Mouse (Mus musculus): ENCODE results near the gene Orc3. TPM values are rescaled to one million over a fixed set of nuclear protein-coding genes. Genes with fewer than 3 reads are reported as not detected.
A peak's percentile ranks its signal among the peaks of the same experiment; 100 is the strongest.
"Not testable (repeated sequence)": the region's sequence is repeated elsewhere in the genome, so short reads cannot be mapped to it uniquely, and the experiment has no call there.

The Orc3 gene
- total RNA-seq, 4 experiments from 2014 or later: 32.9 to 36.3 (median 34.1) TPM

DNA sequence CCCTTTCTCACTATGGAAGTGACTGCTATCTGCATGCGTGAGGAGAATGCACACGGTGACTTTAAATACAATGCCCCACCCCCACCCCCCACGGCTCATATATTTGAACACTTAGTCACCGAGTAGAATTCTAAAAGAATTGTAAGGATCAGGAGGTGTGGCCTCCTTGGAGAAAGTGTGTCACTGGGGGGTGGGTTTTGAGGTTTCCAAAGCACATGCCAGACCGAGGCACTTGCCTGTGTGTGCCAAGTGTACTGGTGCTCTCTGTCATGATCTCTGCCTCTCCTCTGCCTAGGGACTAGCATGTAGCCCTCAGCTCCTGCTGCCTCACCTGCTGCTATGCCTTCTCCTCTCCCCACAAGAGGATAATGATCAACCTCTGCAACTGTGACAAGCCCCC is 32.3 kb downstream of the Orc3 start:
- DNase-seq (ENCODE audit: low spot score): no peak

DNA sequence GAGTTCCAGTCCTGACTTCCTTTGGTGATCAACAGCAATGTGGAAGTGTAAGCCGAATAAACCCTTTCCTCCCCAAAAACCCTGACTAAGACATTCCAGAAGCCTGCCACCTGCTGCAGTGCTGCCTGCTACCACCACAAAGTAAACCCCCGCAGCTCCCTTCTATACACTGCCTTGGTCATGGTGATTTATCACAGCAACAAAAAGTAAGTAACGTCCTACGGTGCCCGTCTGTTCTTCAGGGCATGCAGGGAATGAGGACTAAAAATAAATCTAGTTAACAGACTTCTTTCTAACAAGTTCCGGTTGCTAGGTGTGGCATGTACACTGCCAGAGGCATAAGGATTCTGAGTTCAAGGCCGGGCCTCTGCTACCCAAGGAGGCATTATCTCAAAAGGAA is 32.8 kb downstream of the Orc3 start:
- DNase-seq (ENCODE audit: low spot score): no peak

DNA sequence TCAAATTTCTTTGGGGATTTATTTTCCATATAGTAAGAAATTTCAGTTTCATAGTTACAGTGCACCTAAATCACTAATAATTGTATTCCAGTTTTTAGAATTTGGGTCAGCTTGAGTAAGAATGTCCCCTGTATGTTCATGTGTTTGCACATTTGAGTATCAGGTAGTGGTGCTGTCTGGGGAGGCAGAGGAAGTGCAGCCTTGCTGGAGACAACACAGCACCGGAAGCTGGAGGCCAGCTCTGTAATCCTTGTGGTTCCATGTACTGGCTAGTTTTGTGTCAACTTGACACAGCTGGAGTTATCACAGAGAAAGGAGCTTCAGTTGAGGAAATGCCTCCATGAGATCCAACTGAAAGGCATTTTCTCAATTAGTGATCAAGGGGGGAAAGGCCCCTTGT is 33.3 kb downstream of the Orc3 start:
- DNase-seq (ENCODE audit: low spot score): not testable (repeated sequence)

DNA sequence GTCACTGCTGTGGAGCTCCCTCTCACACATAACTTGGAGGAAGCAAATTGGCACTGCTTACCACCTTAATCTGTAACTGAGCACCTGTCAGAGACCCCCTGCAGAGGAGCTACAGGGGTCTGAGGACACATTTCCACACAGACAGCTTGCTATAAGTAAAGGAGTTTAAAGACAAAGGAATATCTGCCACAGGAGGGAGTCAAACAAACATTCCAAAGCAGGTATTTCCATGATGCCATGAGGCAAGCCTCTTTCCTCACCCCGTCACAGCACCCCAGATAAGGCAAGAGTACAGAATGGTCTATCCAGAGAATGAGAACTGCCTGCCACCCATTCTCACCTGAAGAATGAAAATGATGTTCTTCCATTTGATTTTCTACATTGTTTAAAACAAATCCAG is 35.5 kb downstream of the Orc3 start:
- no peak for DNase-seq (ENCODE audit: low spot score)

DNA sequence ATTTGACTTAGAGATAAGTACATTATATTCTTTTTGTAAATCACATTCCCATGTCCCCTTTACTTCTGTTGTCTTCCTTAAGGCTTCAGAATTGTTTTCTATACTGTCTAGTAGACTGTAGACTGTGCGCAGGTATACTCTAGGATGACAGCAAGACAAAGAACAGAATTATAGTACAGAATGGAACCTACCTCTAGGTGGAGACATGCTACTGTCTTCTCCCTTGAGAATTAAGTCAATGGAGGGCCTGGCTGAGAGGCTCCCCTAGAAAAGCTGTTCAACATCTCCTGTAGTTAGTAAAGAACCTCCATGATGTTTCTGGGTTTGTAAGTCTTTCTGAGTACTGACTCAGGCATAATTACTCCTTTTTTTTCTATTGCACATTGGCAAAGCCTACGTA is 37.7 kb downstream of the Orc3 start:
- no peak for DNase-seq (ENCODE audit: low spot score)

DNA sequence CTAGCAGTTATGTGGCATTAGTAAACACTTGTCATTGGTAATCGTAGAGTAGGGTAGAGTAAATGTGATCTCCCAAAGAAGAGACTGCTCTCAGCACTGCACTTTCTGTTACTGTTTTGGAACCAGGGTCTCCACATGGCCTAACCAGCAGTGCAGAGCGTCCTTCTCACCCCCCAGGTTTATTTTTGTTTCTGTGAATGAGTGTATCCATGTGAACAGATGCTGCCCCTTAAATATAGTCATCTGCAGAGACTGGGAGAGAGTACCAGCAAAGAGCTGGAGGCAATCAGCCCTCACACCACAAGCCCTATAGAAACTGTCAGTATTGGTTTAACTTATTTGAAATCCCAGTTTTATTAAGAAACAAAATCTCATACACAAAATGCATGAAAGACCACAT is 41.9 kb downstream of the Orc3 start:
- no peak for DNase-seq (ENCODE audit: low spot score)

DNA sequence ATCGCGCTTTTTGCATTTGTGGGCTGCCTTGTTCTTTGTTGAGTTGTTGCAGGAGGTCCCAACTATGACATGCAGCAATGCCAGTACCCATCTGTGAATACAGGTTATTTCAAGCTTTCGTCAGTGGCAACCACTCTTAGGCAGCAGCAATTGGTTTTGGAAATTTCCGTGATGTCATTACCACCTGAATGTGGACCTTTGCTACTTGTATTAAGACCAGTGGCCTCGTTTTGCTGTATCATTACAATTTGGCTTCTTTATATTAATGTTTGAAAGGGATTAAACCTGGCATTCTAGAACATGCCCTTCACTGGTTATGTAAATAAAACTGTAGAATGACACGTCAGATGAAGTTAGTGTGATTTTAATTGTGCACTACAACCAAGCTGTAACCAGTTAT is 48.5 kb downstream of the Orc3 start:
- no peak for DNase-seq (ENCODE audit: low spot score)

DNA sequence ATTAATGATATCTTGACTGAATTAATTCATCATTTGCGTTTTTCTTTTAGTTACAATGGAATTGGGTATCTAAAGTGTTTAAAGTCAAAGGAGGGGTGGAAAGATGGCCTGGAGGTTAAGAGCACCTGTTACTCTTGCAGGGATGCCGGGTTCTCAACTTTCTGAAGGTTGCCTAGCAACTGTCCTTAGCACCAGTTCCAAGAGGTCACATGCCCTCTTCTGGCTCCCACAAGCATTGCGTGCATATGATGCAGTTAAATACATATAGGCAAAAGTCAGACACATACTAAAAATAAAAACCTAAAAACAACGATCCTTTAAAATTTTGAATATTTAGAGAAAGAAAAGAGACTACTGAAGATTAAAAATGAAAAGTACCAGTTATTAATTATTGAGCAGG is 53.8 kb downstream of the Orc3 start:
- no peak for DNase-seq (ENCODE audit: low spot score)

DNA sequence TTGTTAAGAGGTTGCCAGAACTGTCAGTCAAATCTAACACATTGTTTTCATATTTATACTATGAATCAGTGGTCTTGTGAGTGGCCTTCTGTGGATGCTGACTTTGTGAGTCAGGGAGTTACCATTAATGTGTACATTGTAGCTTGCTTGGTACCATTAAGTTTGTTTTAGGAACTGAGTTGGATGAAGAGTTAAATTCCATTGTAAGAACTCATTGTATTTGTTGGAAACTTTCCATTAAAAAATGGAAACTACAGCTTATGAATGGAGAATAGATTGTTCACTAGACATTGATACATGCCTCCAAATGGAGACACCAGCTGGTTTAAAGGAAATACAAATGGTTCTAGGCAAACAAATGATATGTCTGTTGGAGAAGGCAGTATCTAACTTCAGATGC is 58.6 kb downstream of the Orc3 start:
- DNase-seq (ENCODE audit: low spot score): no peak

DNA sequence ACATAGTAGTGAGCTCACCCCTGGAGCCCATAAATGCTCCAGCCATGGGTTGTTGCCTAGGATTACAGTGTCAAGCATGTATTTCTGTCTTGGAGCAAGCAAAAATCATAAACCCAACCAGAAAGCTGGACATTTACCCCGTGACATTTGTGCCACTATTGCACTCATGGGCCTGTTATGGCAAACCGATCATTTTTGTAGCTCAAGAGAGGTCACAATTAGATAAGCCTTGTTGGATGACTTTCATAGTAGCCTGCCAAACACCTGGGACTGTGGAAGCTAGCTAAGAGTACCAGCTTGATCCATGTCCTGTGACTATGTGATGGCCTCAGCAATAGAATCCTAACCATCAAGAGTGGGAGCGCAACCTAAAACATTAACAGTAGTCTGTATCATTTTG is 59.1 kb downstream of the Orc3 start:
- peak; percentile 21 for DNase-seq (ENCODE audit: low spot score)

DNA sequence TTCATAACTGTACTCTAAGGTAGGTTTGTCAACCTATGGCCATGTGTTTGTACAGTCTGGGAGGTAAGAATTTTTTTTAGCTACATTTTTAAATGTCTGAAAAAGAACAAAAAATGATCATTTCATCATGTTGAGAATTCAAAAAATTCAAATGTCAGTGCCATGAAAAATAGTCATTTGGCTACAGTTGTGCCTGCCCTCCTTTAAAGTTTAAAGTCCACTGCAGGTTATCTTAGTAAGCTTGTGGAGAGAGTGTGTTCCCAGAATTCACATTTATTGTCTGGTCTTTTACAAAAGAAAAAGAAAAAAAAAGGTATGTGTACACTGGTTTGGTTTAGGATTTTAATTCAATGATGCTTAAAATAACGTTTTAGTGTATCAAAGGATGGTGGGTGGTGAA is 60.1 kb downstream of the Orc3 start:
- no peak for DNase-seq (ENCODE audit: low spot score)

DNA sequence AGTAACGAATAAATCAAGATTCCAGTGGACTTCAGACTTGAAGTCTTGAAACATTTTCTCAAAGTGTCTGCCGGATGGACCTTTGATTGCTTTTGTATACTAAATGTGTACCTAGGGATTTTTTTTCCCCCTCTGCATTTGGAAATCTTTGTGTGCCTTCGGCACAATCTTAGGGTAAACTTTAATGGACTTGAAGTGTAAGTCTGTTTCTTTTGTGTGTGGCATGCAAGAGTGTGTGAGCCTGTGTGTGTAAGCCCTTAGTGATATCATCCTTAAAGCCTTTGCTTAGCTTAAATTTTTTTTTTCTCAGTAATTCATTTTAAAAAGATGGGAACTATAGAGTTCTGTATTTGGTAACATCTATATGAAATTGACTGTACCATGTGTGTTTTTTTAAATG is 62.8 kb downstream of the Orc3 start:
- no peak for DNase-seq (ENCODE audit: low spot score)

DNA sequence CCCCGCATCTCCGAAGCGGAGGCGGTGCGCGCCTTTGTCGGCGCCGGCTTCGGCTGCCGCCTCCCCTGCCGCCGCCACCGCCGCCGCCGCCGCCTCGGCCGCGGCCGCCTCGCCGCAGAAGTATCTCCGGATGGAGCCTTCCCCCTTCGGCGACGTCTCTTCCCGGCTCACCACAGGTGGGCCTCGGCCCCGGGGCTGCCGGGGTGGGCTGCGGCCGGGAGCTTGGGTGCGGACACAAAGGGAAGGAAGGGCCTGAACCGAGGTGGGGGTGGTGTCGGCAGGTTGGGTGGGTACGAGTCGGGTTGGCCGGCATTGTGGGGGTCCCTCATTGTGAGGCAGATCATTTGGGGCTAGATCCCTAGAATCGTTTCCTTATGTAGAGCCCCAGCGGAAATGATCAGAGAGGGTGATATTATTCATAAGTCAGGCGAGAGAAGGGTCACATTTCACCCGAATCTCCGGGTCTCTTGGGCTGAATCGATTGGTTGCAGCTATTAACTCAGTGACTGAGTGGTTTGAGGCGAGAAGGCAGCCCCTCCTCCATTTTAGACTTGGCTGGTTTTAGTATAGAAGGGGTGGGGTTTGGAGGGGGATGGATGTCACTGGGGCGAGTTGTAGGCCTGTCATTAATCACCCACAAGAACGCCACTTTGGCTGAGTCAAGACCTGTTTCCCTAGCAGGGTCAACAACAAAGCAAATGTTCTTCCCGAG is 63.5 kb downstream of the Orc3 start:
- DNase-seq (ENCODE audit: low spot score): peak; percentile 51

DNA sequence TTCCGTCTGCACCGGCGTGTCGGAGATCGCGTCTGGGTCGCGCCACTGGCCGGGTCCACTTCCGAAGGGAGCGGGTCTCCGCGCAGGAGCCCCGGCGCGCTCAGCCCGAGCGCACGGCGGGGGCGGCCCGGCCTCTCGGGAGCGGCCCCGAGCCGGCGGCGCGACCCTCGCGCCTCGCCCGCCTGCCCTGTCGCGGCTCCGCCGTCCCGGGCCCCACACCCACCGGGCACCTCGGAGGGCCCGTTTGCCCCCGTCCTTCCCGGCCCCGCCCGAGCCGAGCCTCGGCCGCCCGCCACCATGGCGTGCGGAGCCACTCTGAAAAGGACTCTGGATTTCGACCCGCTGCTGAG is 64.0 kb downstream of the Orc3 start, which contains the start of gene Akirin2:
TSS of gene Akirin2 (plus strand) at position 190 of the 350 bp plus-strand sequence.
- DNase-seq (ENCODE audit: low spot score): no peak

DNA sequence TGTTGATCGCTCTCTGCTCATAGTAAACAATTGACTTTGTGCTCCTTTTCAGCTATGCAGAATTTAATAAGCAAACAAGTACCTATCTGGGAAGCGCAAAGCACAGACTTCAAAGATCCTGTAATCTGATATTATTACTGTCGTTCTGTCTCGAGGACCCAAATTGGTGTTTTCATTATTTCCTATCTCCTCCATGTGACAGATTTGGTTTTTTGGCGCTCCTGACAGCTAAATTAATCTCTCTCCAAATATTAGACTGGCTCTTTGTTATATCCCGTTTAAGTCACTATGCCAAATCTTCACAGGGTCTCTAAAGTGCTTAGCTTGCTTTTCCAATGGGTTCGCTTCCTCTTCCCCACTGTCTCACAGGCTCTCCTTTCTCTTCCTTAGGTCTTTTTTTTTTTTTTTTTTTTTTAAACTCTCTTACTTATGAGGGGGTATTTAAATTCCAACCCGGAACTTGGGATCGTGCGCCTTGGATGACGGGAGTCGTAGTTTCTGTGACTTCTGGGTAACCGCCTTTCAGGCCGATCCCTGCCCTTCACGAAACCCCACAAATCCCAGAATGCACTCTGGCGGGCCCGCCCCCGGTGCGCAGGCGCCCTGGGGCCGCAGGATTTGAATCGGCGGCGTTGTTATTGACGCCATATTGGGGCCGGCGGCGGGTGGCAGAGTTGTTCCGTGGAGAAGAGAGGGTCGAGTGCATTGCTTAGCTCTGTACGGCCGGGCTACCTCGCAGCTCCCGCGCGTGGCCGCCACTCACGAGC is 64.6 kb downstream of the Orc3 start:
- DNase-seq (ENCODE audit: low spot score): peak; percentile 99

DNA sequence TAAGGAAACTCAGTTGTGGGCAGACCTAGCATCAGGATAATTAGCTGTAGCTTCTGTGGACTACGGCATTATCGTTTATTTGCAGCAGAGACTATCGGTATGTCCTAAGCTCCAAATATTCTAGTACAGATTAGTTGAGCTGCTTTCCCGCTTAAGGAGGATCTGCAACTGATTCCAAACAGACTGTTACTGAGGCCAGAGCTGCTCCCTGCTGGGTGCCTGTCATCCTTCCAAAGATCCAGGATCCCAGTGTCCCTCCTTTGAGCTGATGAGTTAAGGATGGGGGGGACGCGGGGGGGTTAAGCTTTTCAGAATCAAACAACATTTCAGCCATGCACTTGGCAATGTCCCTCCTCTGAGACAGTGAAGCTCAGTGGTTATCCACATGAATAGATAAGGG is 84.8 kb downstream of the Orc3 start:
- no peak for DNase-seq (ENCODE audit: low spot score)

DNA sequence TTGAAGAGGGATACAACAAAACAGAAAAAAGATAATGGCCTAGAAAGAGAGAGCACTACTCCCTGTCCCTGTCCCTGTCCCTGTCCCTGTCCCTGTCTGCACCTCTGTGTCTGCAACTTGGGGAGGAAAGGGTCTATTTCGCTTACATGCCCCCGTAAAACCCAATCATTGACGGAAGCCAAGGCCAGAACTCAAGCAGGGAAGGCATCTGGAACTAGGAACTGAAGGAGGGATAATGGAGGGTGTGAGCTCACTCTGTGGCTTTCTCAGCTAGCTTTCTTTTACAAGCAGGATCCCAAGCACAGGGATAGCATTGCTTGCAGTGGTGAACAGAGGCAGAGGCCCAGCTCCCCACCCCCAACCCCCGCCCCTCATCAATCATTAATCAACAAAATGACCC is 85.4 kb downstream of the Orc3 start:
- DNase-seq (ENCODE audit: low spot score): no peak

DNA sequence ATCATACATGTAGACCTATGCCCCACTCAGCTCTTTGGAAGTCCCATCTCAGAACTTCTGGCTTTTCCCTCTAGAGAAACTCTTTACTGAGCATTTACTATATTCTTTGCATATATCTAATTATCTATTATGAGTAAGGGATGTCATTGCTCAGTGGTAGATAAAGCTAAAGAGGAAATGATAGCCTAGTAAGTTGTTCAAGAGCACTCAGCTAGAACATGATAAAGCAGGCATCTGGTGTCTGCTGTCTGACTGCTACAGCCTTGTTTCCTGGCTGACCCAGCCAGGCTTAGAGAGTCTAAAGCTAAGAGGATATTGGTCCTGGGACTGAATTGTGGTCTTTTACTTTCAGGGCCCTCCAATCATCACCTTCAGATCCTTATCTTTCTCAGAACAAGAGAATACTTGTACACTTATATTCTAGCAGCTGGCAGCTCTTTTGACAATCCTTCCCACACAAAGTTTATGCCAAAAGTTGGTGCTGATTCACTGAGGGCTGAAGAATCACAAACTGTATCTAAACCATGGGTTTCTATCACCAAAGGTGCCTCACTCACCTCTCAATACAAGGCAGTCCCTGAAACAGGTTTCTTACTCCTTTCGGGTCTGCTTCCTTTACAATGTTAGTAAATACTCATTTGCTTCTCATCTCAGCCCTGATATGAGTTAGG is 86.2 kb downstream of the Orc3 start:
- DNase-seq (ENCODE audit: low spot score): no peak

DNA sequence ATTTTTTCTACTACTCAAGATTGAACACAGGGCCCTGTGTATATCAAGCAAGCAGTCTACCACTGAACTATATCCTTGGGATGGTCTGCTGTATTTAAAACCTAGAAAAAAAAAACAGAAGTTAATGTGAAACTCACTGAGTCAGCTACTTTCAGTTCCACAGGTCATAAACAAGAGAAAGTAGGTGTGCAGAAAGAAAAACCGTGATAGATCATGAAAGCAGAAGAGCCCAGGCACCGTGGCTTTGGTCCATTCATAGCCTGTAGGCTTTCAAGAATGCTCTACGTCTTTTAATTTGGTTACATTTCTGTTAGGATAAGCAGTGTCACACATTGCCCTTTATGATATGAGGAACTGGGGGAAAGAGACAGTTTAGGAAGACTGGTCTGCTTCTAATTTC is 88.0 kb downstream of the Orc3 start:
- no peak for DNase-seq (ENCODE audit: low spot score)

DNA sequence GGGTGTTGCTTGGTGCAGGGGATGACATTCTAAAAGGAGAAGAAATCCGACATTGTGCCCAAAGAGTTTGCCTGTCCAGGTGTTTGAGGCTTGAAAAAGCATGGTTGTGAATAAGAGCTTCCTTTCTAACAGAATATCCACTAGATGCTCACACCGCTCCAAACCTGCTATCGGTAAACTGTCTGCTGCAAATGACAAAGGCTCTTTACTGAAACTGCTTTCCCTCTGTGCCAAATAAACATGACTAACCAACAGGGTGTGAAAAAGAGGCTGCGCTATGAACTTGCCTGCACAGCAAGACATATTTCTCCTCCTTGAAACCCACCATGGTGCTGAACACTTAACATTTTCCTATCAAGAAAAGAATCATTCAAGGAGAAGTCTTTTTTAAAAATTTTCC is 91.2 kb downstream of the Orc3 start:
- no peak for DNase-seq (ENCODE audit: low spot score)

DNA sequence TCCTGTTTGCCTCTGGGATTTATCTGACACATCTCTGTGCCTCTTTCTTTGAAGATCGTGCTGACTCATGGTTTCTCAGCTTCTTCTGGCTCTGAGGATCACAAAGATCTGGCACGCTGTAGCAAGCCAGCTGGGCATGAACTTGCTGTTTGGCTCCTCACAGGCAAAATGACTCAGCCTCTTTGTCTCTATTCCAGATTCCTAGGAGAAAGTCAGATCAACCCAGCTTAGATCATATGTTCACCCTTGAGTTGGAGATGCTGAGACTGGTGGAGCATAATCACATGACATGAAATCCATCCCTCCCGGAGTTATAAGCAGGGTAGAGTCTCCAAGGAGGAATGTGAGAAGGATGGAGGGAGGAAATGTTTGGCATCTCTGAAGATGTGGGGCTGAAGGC is 91.9 kb downstream of the Orc3 start:
- DNase-seq (ENCODE audit: low spot score): peak; percentile 45

All from heart, adult 8-10 months (tissue).